Mouse (Mus musculus) left cerebral cortex, postnatal 4 days (tissue): Measurements from ENCODE around the gene AI467606. TPM values are rescaled to one million over a fixed set of nuclear protein-coding genes. Genes with fewer than 3 reads are reported as not detected.
A peak's percentile ranks its signal among the peaks of the same experiment; 100 is the strongest.

Experiments
- DNase-seq: peaks from one replicate; pipeline ENCODE4 v3.0.0-alpha.2; 2022
- intact Hi-C: fragments of 180-260 bp; cut with DNase I; formaldehyde crosslinking; loops from one replicate; pipeline ENCODE4 v1.15.1; 2025
- total RNA-seq, 2 experiments: library from RNA; stranded (reverse); gene quantifications; 2 replicates each; pipeline ENCODE4 v1.2.3; 2021

Gene AI467606
- total RNA-seq, 2 experiments from 2014 or later = 0.77 to 0.90 TPM

DNA sequence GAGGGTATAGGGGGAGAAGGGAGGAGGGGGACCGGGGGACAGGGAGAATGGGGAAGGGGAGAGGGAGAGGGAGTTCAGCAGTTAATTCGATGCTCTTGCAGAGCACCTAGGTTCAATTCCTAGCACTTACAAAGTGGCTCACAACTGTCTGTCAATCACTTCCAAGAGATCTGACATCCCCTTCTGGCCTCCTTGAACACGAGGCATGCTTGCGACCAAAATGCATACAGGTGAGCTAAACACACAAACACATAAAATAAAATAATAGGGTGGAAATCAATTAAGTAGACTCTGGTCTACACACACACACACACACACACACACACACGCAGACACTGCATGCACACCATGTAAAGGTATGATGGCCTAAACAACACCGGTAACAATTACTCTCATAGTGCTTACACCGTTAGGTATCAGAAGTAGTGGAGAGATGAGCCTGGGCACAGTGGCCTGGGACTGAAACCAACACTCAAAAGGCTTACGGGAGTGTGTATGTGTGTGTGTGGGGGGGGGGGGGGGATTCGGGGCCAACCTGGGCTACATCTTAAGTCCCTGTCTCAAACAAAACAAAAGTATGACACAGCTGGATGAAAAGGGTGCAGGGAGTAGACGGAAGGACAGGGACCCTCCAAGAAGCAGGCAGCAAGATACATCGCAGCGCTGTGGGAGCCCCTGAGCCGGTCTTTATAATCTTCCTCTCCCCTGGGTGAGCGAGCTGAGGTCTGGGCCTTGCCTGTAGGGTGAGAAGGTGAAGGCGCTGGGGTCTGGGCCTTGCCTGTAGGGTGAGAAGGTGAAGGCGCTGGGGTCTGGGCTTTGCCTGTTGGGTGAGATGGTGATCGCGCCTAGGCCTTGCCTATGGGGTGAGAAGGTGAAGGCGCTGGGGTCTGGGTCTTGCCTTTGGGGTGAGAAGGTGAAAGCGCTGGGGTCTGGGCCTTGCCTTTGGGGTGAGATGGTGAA lies 725 bp upstream of the AI467606 start:
- intact Hi-C loops = no loop called here
- no peak for DNase-seq

DNA sequence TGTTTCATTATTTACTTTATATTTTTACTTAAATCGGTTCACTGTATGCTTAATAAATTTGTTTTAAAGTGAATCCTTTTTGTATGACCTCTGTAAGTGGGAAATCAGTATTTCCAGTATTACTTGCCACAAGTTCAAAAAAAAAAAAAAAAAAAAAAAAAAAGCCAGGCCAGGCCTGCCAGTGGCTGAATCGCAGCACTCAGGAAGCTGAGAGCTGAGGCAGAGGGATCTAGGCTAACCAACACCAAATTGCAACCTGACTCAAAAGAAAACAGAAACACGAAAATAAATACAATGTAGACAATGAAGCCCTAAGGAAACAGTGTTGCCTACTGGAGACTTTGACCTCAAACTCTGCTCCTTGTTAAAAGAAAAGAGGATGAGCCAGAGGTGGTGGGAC lies 2.8 kb downstream of the AI467606 start:
- DNase-seq = no peak
- intact Hi-C loops = no loop called here

DNA sequence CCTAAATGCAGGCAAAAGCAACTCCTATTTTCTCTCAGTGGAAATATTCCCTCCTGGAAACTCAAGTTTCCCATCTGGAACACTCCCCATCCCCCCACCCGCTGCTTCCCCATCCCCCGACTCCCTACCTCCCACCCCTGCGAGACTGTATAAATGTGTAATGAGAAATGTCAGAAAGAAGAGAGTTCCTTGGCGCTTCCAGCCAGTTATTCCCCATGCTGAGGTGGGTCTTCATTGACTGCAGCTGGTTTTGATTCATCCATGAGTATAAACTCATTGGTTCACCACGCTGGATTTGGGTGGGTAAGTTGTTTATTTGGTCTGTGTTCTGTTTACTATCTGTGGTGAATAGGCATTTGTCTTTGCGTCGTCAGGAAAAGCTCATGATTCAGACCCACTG lies 5.3 kb downstream of the AI467606 start:
- intact Hi-C loops = no loop called here
- no peak for DNase-seq

DNA sequence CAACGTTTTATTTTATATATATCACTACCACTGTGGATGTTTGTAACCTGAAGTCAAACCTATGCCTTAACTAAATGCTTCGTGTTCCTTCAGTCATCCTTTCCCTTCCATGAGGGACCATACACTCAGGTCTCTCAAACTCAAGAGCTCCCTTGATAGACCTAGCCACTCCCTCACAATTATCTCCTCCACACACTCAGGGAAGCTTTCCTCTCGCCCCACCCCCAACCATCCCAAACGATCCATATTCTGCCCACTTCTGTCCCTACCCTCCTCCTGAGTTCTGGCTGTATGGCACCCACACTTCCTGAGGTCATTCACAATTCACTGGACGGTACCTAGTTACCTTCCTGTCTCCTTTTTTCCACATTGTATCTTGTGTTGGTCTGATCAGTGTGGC lies 7.4 kb downstream of the AI467606 start:
- intact Hi-C loops = no loop called here
- no peak for DNase-seq

DNA sequence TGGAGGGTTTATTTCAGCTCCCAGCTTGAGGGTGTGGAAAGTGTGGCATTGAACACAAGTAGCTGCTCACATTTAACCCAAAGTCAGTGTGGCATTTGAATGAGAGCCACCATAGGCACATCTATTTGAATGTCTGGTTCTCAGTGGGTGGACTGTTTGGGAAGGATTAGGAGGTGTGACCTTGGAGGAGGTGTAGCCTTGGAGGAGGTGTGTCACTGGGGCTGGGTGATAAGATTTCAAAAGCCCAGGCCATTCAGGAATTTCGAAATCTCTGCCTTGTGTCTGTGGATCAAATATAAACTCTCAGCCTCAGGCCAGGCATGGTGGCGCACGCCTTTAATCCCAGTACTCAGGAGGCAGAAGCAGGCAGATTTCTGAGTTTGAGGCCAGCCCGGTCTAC lies 7.8 kb downstream of the AI467606 start:
- intact Hi-C loops = no loop called here
- no peak for DNase-seq

DNA sequence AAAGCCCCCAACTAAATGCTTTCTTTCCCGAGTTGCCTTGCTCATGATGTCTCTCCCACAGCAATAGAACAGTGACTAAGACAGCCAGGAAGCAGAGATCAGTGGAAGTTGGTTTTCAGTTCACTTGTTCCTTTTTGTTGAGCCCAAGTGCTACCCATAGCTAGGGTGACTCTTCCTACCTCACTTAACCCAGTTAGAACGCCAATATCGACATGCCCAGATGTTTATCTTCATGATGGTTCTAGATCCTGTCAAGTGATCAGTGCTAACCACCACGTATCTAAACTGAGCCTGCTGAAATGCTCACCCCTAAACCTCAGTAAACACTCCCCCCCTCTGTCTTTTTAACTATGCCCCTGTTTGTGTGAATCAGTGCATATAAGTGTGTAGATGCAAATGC lies 8.4 kb downstream of the AI467606 start:
- no peak for DNase-seq
- intact Hi-C loops = no loop called here

DNA sequence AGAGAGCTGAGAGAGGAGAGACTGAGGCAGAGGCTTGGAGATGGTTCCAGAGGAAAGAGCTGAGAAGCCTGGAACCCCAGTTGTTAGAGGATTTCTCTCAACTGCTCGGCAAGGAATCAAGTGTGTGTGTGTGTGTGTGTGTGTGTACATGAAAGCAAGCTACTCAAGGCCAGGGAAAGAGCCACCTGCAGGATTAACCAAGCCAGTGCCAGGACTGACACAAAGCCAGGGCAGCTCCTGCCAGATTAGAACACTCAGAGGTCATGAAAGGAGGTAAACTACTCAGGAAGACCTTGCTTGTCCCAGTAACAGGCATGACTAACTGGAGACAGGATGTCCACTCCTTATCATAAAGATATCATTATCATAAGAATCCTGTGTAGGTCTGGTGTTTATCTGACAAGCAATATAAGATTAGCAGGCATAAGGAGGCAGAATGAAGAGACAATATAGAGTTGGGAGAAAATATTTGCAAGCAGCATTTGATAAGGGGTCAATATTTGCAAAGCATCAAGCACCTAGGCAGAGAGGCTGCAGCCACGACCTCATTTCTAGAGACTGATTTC lies 10.4 kb downstream of the AI467606 start:
- intact Hi-C loops = loop anchor here (10.0 kb wide), 1 partner anchor 157 kb away; the partner anchor contains the start of gene Asphd1
- no peak for DNase-seq

DNA sequence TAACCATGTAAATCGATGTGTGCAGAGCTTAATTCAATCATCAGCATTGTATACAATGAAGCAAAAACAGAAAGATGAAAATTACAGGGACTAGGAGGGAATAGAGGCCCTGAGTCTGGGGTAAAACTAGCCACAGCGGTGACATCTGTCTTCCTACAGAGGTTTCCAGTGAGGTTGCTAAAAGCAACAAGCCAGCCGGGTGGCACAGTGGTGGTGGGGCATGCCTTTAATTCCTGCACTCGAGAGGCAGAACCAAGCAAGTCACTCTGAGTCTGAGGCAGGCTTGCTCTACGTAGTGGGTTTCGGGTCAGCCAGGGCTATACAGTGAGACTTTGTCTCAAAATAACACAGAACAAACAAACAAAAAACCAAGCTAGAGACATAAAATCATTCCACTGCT lies 11.0 kb downstream of the AI467606 start:
- DNase-seq = no peak
- intact Hi-C loops = loop anchor here (10.0 kb wide), 1 partner anchor 157 kb away; the partner anchor contains the start of gene Asphd1

DNA sequence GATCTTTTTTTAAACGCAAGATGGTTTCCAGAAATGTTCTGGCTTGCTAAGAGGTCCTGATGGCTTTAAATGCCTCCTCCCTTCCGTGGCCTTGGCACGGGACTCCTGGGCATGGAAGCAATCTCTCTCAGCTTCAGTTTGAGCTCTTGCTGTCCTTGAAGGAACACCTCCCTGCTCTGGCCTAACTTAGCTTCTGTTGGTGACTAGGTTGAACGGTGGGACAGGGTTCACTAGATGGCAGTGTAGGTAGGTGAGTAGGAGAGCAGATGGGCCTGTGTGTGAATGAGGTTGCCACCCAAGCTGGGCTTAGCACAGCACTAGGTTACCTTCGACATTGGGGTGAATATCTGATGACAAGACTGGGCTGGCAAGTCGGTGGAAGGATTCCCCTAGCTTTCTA lies 12.8 kb downstream of the AI467606 start:
- intact Hi-C loops = loop anchor here (10.0 kb wide), 1 partner anchor 159 kb away; the partner anchor contains the start of gene Asphd1
- DNase-seq = no peak

DNA sequence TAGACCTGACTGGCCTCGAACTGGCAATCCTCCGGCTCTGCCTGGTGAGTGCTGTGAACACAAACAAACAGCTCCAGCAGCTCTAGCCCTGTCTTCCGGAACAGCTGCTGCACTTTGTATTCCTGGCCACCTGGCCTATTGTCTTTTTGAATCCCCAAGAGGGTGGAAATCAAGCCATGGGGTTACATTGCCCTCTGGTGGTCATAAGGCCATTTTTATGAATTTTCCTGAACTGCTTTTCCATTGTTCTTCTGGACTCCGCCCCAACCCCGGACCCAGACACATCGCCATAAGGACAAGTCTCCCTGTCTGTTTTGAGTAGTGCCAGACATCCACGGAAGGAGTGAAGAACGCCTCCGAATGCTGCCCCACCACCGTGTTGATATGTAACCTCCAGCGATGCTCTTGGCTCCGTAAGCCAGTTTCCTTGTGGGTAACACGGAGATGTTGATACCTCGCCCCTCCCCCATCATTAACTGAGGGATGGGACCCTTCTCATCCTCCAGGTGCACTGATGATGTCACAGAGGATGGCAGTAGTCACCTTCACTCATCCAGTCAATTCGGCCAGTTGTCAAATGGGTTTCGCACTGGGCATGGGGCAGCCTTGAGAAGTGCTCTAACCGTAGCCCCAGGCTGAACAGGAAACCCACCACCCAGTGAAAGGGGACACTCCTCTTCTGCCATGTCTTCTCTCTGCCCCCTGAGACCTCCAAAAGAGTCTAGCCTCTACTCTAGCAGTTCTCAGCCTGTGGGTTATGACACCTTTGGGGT lies 13.6 kb downstream of the AI467606 start:
- DNase-seq = peak; percentile 77
- intact Hi-C loops = loop anchor here (5.0 to 10.0 kb wide), 2 partner anchors 160 to 267 kb away; partner anchors contain the start of gene Asphd1

DNA sequence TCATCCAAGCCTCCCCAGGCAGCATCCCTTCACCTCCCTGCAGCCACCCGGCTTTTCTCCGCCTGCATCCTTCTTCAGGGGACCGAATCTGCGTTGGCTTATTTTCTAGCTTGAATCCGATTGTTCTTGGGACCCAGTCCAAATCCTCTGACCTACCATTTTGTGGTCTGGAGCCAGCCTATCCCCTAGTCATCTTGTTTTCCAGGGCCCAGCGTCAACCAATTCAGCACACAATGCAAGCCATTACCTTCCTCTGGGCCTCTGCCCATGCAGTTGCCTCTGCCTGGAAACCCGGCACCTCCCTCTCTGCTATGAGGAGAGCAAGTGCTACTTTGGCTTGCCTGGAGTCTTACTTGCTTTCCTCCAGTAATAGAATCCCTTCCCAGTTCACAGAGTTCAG lies 14.4 kb downstream of the AI467606 start:
- intact Hi-C loops = loop anchor here (5.0 to 10.0 kb wide), 2 partner anchors 161 to 268 kb away; partner anchors contain the start of gene Asphd1
- DNase-seq = no peak

DNA sequence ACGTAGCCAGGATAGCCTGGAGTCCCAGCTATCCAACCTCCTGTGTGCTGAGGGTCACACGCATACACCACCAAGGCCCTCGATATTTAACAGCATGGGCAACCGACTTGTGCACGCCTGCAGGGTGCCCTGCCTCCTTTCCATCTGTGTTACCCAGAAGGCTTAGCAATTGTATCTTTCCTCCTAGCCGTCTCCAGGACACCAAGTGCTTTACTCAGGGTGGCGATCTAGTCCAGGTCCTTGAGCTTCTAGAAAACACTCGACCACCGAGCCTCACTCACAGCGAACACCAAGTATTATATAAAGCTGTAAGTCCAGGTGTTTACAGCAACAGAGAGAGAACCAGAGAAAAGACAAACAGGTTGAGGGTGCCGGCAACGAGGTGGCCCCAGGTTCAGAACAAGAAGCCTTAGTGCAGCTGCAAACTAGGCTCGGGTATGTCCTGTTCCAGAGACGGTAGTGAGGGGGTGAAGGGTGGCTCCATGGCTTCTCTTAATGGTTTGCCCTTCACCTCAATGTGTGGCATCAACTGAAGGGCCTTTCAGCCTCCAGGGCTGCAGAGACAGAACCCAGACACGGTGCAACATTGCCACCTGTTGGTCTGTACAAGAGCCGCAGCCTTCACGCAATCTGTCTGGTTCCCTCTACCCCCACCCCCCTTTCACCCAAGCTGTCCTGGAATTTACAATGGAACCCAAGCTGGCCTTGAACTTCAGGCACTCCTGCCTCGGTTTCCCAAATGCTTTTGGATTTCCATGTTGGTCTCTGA lies 19.3 kb downstream of the AI467606 start:
- DNase-seq = peak; percentile 80
- intact Hi-C loops = loop anchor here (5.0 kb wide), 1 partner anchor 283 kb away; no protein-coding TSS in a partner anchor

DNA sequence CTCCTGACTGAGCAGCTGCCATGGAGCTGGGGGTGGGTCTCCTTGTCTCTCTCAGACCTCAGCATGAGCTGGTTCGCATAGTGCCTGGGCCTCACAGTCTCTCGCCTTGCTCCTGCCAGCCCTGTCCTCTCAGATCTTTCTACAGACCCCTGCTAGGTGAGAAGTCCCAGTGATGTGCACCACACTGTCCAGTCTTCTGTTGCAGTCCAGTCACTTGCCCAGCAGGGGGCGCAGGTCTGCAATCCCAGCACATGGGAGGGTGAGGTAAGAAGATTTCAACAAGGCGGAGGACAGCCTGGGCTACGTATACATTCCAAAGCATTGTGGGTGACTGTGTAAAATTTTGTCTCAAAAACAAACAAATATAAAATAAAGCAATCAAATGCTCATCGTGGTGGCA lies 20.3 kb downstream of the AI467606 start:
- peak; percentile 62 for DNase-seq
- intact Hi-C loops = loop anchor here (5.0 kb wide), 1 partner anchor 284 kb away; no protein-coding TSS in a partner anchor

DNA sequence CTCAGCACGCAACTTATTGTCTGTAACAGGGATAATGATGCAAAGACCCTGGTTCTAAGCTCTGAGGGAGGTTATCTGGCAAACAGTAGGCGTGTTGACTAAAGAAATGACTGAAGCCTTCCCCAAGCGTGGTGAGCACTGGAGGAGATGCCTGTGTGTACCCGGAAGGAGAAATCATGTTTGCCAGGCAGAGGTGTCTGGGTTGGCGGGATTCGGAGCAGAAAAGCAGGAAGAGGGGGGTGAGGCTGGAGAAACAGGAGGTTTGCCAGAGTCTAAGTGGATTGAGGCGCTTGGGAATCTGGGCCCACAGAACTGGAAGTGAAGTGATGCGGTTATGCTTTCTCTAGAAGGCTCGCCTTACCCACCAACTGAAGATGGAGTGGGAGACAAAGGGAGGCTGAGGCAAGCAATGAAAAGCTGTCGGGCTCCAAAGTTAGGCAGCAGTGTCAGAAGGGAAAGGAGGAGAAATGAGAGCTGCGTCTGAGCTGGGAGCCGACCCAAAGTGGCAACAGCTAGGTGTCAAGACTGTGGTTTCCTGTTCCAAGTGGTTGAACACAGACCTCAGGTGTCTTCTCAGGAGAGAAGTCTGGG lies 21.2 kb downstream of the AI467606 start:
- no peak for DNase-seq
- intact Hi-C loops = loop anchor here (5.0 kb wide), 1 partner anchor 285 kb away; no protein-coding TSS in a partner anchor

DNA sequence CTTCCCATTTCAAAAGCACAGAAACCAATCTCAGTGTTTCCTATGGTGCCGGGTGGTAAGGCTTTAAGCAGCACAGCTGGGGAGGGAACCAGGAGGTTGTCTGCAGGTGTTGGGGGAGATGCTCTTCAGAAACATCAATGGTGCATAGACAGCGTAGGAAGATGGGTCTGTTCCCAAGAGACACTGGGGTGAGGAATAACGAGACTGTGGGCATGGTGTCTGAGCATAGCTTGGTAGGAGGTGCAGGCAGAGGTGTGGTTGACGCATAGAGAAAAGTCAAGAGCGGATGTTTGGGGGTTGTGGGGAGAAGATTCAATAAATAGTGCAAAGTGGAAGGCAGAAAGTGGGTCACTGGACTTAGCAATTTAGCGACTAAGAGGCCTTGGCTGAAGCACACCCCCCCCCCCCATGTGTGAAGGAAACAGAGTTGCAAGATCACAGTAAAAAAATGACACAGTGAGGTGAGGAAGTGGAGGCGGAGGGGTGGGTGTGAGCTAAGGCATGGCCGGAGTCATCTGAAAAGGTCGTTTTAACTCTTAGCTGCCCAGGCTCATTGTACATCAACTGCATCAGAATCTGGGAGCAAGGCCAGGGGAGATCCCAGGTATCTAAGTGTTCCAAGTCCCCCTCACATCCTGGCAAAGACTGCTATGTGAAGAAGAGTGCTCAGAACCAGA lies 21.9 kb downstream of the AI467606 start:
- intact Hi-C loops = loop anchor here (5.0 kb wide), 1 partner anchor 286 kb away; no protein-coding TSS in a partner anchor
- DNase-seq = no peak

DNA sequence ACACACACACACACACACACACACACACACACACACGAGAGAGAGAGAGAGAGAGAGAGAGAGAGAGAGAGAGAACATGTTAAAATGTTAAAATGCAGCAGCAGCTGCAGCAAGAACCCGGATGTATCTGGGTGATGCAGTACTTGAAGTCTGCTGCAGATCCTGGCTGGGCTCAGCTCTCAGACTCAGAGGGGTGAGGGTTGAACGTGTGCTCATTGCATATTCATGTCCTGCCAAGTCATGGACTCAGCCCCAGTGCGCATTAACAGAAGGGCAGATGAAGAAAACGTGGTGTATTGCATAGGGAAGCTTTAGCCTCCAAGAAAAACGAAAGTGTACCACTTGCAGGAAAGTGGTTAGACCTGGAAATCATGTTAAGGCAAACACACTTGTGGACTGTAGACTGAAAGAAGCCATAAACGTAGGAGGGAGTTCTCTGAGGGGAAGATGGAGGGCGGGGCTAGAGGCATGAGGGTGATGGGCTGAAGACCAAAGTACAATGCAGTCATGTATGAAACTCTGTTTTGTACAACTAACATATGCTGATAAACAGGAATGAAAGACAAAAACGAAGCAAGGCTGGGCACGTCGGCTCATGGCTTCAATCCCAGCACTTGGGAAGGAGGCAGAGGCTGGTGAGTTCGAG lies 22.6 kb downstream of the AI467606 start:
- no peak for DNase-seq
- intact Hi-C loops = loop anchor here (5.0 kb wide), 1 partner anchor 286 kb away; no protein-coding TSS in a partner anchor

DNA sequence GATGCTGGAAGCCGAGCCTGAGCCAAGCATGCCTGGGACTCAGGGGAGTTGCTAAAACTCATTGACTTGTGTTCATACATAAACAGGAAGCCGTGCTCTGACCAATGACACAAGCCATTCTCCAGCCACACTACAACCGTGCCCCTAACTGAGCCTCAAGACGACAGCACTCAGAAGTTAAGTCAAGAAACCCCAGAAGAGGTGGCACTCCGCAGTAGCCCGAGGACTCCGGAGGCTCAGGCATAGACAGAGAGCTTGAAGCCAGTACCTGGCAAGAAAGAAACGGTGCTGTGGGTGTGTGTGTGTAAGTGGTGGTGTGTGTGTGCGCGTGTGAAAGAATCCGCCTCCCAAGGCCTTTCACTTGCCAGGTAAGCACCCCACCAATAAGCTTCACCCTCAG lies 23.8 kb downstream of the AI467606 start:
- DNase-seq = no peak
- intact Hi-C loops = loop anchor here (5.0 kb wide), 1 partner anchor 288 kb away; no protein-coding TSS in a partner anchor

DNA sequence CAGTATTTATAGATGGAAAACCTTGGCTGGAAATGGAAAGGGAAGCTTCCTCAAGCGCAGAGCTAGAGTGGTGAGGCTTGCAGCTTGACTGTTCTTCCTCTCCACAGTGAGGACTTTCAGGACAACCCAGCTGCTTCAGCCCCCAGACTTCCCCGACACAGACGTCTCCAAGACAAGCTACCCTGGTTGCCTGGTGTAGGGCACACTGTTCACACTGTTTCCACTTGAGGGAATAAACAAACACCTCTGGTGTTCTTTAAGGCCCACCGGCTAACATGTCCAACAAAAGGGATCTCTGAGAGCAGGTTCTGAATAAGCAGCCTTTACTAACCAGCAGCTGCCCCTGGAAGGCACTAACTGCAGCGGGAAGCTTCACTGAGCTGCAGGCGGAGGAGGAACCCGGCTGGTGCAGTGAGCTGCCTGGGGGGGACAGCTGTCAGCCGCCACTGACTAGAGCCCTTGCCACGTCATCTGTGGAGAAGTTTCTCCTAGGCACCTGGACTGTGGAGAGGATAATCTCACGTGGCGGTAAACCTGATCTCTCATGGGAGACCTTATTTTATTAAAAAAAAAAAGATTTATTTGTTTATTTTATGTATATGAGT lies 25.3 kb downstream of the AI467606 start:
- DNase-seq = no peak
- intact Hi-C loops = no loop called here
